Mouse (Mus musculus) spleen, adult 2 months (tissue): ENCODE results near the gene Clasp2.
"Not testable (repeated sequence)": the region's sequence is repeated elsewhere in the genome, so short reads cannot be mapped to it uniquely, and the experiment has no call there.

ENCODE experiments used
- CTCF ChIP-seq: fragments of 200-500 bp; IDR thresholded peaks from 2 replicates; pipeline ENCODE4 v1.5.1; 2011; ENCODE audit warnings: mild to moderate bottlenecking, inconsistent platforms; ENCODE audit not compliant: insufficient read depth, insufficient read length, insufficient replicate concordance; ENCODE audit errors: extremely low read depth
- POLR2A ChIP-seq: fragments of 200-500 bp; IDR thresholded peaks from 2 replicates; pipeline ENCODE4 v1.6.1; 2011; ENCODE audit warnings: low read depth, low read length, inconsistent platforms

- not testable (repeated sequence) for TF ChIP-seq POLR2A, CTCF
Measured at GRCm38 (mm10) chr9:113725609-113726008, 15.7 kb upstream of the Clasp2 start.
